Mouse (Mus musculus): ENCODE measurements at regions not wholly inside any gene's neighbourhood (a gene's known extent, or its start where the extent isn't known, plus 50 kb on each side); places are given as distances from the start of the nearest gene placed in this dataset.

DNA sequence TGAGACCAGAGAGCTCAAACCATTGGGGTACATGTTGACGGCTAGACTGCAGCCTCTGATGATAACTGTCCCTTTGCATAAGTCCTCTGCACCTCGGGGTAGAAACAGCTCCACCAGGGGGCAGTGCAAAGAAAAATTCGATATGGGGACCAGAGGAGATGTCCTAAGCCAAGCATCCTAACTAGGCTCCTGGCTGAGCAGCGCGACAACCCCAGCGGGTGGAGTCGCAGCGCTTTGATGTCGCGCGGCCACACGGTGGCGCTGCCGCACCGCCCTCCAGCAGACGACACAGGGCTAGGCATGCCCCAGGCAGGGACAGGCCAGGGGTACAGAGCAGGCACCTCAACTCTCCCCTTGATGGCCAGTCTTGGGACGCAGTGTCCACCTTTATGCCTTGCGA is 163.8 kb downstream of the Ttc8 start:
- Histone ChIP-seq H3K4me1 (ENCODE audit: control insufficient read depth, insufficient read depth, low read length) (no peaks in the 10 kb centered on the region), H3K4me2 (ENCODE audit: low read depth, severe bottlenecking) (no peak overlapping the region), H3K27ac (replicated peaks; ENCODE audit: low read depth, low read length) (no peak overlapping the region), H3K4me3 (ENCODE audit: low read depth, low read length) (no peak overlapping the region), H3K9ac (ENCODE audit: low read length) (no peak overlapping the region), H3K27me3 (ENCODE audit: control insufficient read depth, insufficient read depth, low read length) (no peaks in the 10 kb centered on the region), H3K36me3 (ENCODE audit: control insufficient read depth, insufficient read depth, low read length) (no peaks in the 10 kb centered on the region), H3K9me3 (ENCODE audit: control insufficient read depth, low read length) (no peaks in the 10 kb centered on the region)
- DNase-seq (ENCODE audit: low spot score) (peak; percentile 89), ATAC-seq (ENCODE audit: insufficient number of reproducible peaks, low FRiP score, low TSS enrichment, low read depth) (peak; percentile 84)
- WGBS = 5% methylated on average over 18 of the region's 18 CpGs

DNA sequence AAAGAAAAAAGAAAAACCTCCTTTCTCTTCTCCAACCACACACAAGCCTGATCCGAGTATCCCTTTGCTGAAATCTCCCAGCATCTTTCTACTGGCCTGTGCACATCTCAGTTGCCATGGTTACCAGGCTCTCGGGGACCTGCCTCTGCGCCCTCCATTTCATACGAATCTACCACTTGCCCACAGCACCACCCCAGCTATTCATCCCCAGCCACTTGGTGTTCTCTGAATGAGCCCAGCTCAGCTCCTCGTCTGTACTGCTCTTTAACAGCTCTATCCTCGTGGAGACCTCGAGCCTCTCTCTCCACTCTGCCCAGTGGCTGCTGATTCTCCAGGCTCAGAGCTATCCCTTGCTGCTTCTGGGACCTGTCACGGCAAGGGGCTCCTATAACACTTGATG is 166.9 kb downstream of the Ttc8 start:
- no peak for ATAC-seq (ENCODE audit: insufficient number of reproducible peaks, low FRiP score, low TSS enrichment, low read depth)
- 53% methylated on average over 8 of the region's 8 CpGs for WGBS
- DNase-seq (ENCODE audit: low spot score) = no peak
- H3K36me3 ChIP-seq (ENCODE audit: control insufficient read depth, insufficient read depth, low read length) = no peaks in the 10 kb centered on the region
- no peak overlapping the region for H3K4me3 ChIP-seq (ENCODE audit: low read depth, low read length)
- no peak overlapping the region for H3K27ac ChIP-seq (replicated peaks; ENCODE audit: low read depth, low read length)
- no peak overlapping the region for H3K9ac ChIP-seq (ENCODE audit: low read length)
- H3K4me1 ChIP-seq (ENCODE audit: control insufficient read depth, insufficient read depth, low read length) = no peaks in the 10 kb centered on the region
- no peaks in the 10 kb centered on the region for H3K9me3 ChIP-seq (ENCODE audit: control insufficient read depth, low read length)
- no peak overlapping the region for H3K4me2 ChIP-seq (ENCODE audit: low read depth, severe bottlenecking)
- H3K27me3 ChIP-seq (ENCODE audit: control insufficient read depth, insufficient read depth, low read length) = no peaks in the 10 kb centered on the region

DNA sequence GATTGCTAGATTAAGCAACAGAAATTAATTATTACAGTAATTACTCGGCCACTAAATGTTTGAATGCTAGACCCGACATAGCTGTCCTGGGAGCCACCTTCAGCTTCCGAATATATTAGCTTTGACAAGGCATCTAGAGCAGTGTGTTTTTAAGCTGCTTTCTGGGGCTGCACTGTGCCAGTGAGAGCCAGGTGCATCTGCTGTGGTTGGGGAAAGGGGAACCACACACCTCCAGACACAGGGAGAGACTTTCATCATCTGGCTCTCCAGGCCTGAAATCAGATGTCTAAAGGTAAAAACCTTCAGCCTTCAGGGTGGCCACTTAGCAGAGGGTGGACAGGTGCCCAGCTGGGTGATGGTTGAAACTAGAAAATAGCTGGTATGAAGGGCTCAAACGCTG is 171.4 kb downstream of the Ttc8 start:
- H3K4me1 ChIP-seq (ENCODE audit: control insufficient read depth, insufficient read depth, low read length) = no peaks in the 10 kb centered on the region
- no peaks in the 10 kb centered on the region for H3K9me3 ChIP-seq (ENCODE audit: control insufficient read depth, low read length)
- ATAC-seq (ENCODE audit: insufficient number of reproducible peaks, low FRiP score, low TSS enrichment, low read depth) = no peak
- H3K36me3 ChIP-seq (ENCODE audit: control insufficient read depth, insufficient read depth, low read length) = no peaks in the 10 kb centered on the region
- no peak for DNase-seq (ENCODE audit: low spot score)
- 81% methylated on average over 4 of the region's 4 CpGs for WGBS
- H3K9ac ChIP-seq (ENCODE audit: low read length) = no peak overlapping the region
- no peak overlapping the region for H3K4me2 ChIP-seq (ENCODE audit: low read depth, severe bottlenecking)
- no peak overlapping the region for H3K4me3 ChIP-seq (ENCODE audit: low read depth, low read length)
- H3K27me3 ChIP-seq (ENCODE audit: control insufficient read depth, insufficient read depth, low read length) = no peaks in the 10 kb centered on the region
- H3K27ac ChIP-seq (replicated peaks; ENCODE audit: low read depth, low read length) = no peak overlapping the region

GRCm38 (mm10) chr12:99093151-99093550 is 172.8 kb downstream of the Ttc8 start:
- WGBS = 60% methylated on average over 3 of the region's 3 CpGs
- Histone ChIP-seq H3K9ac (ENCODE audit: low read length) (no peak overlapping the region), H3K36me3 (ENCODE audit: control insufficient read depth, insufficient read depth, low read length) (no peaks in the 10 kb centered on the region), H3K4me1 (ENCODE audit: control insufficient read depth, insufficient read depth, low read length) (no peaks in the 10 kb centered on the region), H3K9me3 (ENCODE audit: control insufficient read depth, low read length) (no peaks in the 10 kb centered on the region), H3K27me3 (ENCODE audit: control insufficient read depth, insufficient read depth, low read length) (no peaks in the 10 kb centered on the region), H3K27ac (replicated peaks; ENCODE audit: low read depth, low read length) (no peak overlapping the region), H3K4me2 (ENCODE audit: low read depth, severe bottlenecking) (no peak overlapping the region), H3K4me3 (ENCODE audit: low read depth, low read length) (no peak overlapping the region)
- ATAC-seq (ENCODE audit: insufficient number of reproducible peaks, low FRiP score, low TSS enrichment, low read depth) = no peak
- DNase-seq (ENCODE audit: low spot score) = no peak

DNA sequence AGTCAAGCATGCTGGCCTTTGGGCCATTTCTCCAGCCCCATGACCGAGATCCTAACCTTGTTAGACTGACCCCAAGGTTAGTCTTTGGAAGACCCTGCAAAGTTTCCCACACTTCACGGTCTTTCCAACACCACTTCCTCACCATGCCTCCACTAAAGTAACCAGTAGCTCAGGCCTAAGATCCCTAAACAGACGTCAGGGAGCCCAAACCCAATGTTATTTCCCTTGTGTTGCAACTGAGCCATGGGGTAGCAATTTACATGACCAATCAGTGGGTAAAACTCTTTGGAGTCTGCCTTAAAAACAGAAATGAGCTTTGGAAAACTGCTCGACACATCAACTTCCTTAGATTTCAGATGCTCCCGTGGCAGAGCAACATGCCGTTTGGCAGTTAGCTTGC is 173.6 kb downstream of the Ttc8 start:
- WGBS = 85% methylated on average over 6 of the region's 6 CpGs
- Histone ChIP-seq H3K9me3 (ENCODE audit: control insufficient read depth, low read length) (no peaks in the 10 kb centered on the region), H3K27me3 (ENCODE audit: control insufficient read depth, insufficient read depth, low read length) (no peaks in the 10 kb centered on the region), H3K9ac (ENCODE audit: low read length) (no peak overlapping the region), H3K36me3 (ENCODE audit: control insufficient read depth, insufficient read depth, low read length) (no peaks in the 10 kb centered on the region), H3K4me3 (ENCODE audit: low read depth, low read length) (no peak overlapping the region), H3K4me1 (ENCODE audit: control insufficient read depth, insufficient read depth, low read length) (no peaks in the 10 kb centered on the region), H3K27ac (replicated peaks; ENCODE audit: low read depth, low read length) (no peak overlapping the region), H3K4me2 (ENCODE audit: low read depth, severe bottlenecking) (no peak overlapping the region)
- no peak for ATAC-seq (ENCODE audit: insufficient number of reproducible peaks, low FRiP score, low TSS enrichment, low read depth)
- DNase-seq (ENCODE audit: low spot score) = no peak

DNA sequence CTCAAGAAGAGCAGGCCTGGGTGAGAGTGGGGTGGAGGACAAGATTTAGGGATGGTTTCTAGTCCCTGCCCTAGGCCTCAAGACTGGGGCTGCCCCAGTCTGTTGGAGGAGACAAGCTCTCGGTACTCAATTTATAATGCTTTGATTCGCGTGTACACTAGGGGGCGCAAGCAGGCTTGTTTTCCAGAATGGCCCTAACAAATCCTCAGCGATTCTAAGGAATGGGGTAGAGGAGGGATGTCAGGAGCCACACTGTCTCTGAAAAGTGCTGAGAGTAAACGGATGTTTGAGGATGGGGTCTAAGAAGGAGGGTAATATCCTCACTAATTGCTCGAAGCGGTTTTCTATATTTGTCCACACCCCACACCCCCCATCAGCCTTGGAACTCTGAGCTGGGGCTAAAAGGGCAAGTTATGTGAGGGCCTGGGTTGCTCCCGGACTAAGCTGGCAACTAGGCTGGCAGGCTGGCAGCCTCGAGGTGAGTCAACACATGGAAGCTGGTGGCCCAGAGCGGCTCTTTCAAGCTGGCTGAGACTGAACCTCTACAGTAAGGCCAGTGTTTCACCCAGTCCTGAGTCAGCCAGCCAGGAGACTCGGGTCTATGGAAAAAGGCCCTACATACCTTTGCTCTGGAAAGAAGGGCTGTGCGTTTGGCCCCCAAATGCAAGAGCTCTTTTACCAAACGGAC is 176.7 kb downstream of the Ttc8 start:
- no peaks in the 10 kb centered on the region for H3K9me3 ChIP-seq (ENCODE audit: control insufficient read depth, low read length)
- peak; percentile 93 for DNase-seq (ENCODE audit: low spot score)
- no peaks in the 10 kb centered on the region for H3K36me3 ChIP-seq (ENCODE audit: control insufficient read depth, insufficient read depth, low read length)
- no peak overlapping the region for H3K27ac ChIP-seq (replicated peaks; ENCODE audit: low read depth, low read length)
- no peak overlapping the region for H3K9ac ChIP-seq (ENCODE audit: low read length)
- no peaks in the 10 kb centered on the region for H3K4me1 ChIP-seq (ENCODE audit: control insufficient read depth, insufficient read depth, low read length)
- H3K4me2 ChIP-seq (ENCODE audit: low read depth, severe bottlenecking) = no peak overlapping the region
- H3K27me3 ChIP-seq (ENCODE audit: control insufficient read depth, insufficient read depth, low read length) = no peaks in the 10 kb centered on the region
- no peak overlapping the region for H3K4me3 ChIP-seq (ENCODE audit: low read depth, low read length)
- 37% methylated on average over 14 of the region's 14 CpGs for WGBS
- ATAC-seq (ENCODE audit: insufficient number of reproducible peaks, low FRiP score, low TSS enrichment, low read depth) = 0 out of 2 replicates have a peak, but pooled peaks have one; percentile 31

GRCm38 (mm10) chr12:99097618-99098066 is 177.3 kb downstream of the Ttc8 start:
- no peak for ATAC-seq (ENCODE audit: insufficient number of reproducible peaks, low FRiP score, low TSS enrichment, low read depth)
- Histone ChIP-seq H3K4me1 (ENCODE audit: control insufficient read depth, insufficient read depth, low read length) (no peaks in the 10 kb centered on the region), H3K4me2 (ENCODE audit: low read depth, severe bottlenecking) (no peak overlapping the region), H3K27ac (replicated peaks; ENCODE audit: low read depth, low read length) (no peak overlapping the region), H3K9ac (ENCODE audit: low read length) (no peak overlapping the region), H3K36me3 (ENCODE audit: control insufficient read depth, insufficient read depth, low read length) (no peaks in the 10 kb centered on the region), H3K4me3 (ENCODE audit: low read depth, low read length) (no peak overlapping the region), H3K9me3 (ENCODE audit: control insufficient read depth, low read length) (no peaks in the 10 kb centered on the region), H3K27me3 (ENCODE audit: control insufficient read depth, insufficient read depth, low read length) (no peaks in the 10 kb centered on the region)
- 94% methylated on average over 17 of the region's 17 CpGs for WGBS
- no peak for DNase-seq (ENCODE audit: low spot score)

DNA sequence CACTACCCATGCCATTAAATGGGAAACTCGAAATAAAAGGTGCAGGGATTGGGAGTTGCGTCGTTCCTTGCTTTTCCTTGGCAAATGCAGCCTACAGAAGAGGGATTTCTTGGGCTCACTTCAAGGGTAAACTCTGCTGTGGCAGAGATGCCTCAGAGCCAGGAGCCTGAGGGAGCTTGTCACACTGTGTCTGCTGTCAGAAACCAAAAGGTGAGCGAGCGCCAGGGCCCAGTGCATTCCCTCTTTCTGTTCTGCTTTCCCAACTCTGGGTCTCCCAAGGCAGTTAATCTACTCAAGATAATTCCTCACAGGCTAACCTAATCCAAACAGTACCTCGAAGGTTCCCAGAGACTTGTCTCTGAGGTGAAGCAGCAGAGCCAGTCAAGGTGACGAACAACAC is 179.5 kb downstream of the Ttc8 start:
- Histone ChIP-seq H3K9ac (ENCODE audit: low read length) (no peak overlapping the region), H3K27ac (replicated peaks; ENCODE audit: low read depth, low read length) (no peak overlapping the region), H3K4me2 (ENCODE audit: low read depth, severe bottlenecking) (no peak overlapping the region), H3K27me3 (ENCODE audit: control insufficient read depth, insufficient read depth, low read length) (no peaks in the 10 kb centered on the region), H3K9me3 (ENCODE audit: control insufficient read depth, low read length) (no peaks in the 10 kb centered on the region), H3K4me3 (ENCODE audit: low read depth, low read length) (no peak overlapping the region), H3K4me1 (ENCODE audit: control insufficient read depth, insufficient read depth, low read length) (no peaks in the 10 kb centered on the region), H3K36me3 (ENCODE audit: control insufficient read depth, insufficient read depth, low read length) (no peaks in the 10 kb centered on the region)
- ATAC-seq (ENCODE audit: insufficient number of reproducible peaks, low FRiP score, low TSS enrichment, low read depth) (no peak), DNase-seq (ENCODE audit: low spot score) (no peak)
- 70% methylated on average over 7 of the region's 7 CpGs for WGBS

GRCm38 (mm10) chr12:99108616-99109015 is 188.2 kb downstream of the Ttc8 start:
- Histone ChIP-seq H3K27me3 (ENCODE audit: control insufficient read depth, insufficient read depth, low read length) (no peaks in the 10 kb centered on the region), H3K27ac (replicated peaks; ENCODE audit: low read depth, low read length) (no peak overlapping the region), H3K4me1 (ENCODE audit: control insufficient read depth, insufficient read depth, low read length) (no peaks in the 10 kb centered on the region), H3K4me2 (ENCODE audit: low read depth, severe bottlenecking) (no peak overlapping the region), H3K36me3 (ENCODE audit: control insufficient read depth, insufficient read depth, low read length) (no peaks in the 10 kb centered on the region), H3K9ac (ENCODE audit: low read length) (no peak overlapping the region), H3K4me3 (ENCODE audit: low read depth, low read length) (no peak overlapping the region), H3K9me3 (ENCODE audit: control insufficient read depth, low read length) (no peaks in the 10 kb centered on the region; the same call in 1 of the 2 replicates)
- DNase-seq (ENCODE audit: low spot score) (no peak), ATAC-seq (ENCODE audit: insufficient number of reproducible peaks, low FRiP score, low TSS enrichment, low read depth) (no peak)
- 95% methylated on average over 5 of the region's 5 CpGs for WGBS
